Comparison of ENCODE assay signal across 26 mouse cellular contexts in genomic region chr16:44176511-44176910, GRCm38 (mm10). TPM values are rescaled to one million over a fixed set of nuclear protein-coding genes. Genes with fewer than 3 reads are reported as not detected.
DNase-seq lines count a peak whose midpoint lies in the region; ATAC-seq and TF ChIP-seq lines count a peak whose summit lies in the region.
"Had no signal": no experiment of that assay in that cellular context is flagged by ENCODE, and none has a peak within 500 bp of the region (broad histone marks: within the 10 kb centered on the region; RNA-seq: fewer than 3 reads in every experiment).

No protein-coding gene starts in this region.

- intact Hi-C loops in heart, postnatal 36 days (cut with DNase I) = no loop called here

- no peaks in the 10 kb centered on the region for H3K9me3 ChIP-seq in heart, embryonic 10.5 days
- H3K9me3 ChIP-seq in liver, embryonic 13.5 days (replicated peaks) = no peaks in the 10 kb centered on the region
- H3K9me3 ChIP-seq in liver, embryonic 14.5 days (ENCODE audit: control insufficient read depth, low read length) = no peaks in the 10 kb centered on the region
- no peaks in the 10 kb centered on the region for H3K9me3 ChIP-seq in forebrain, embryonic 15.5 days
- H3K9me3 ChIP-seq: embryonic facial prominence, embryonic 12.5 days; embryonic facial prominence, embryonic 15.5 days; forebrain, embryonic 10.5 days; forebrain, embryonic 13.5 days; hindbrain, embryonic 10.5 days had no signal

- H3K4me3 ChIP-seq in heart, embryonic 10.5 days = no peak overlapping the region
- H3K4me3 ChIP-seq in liver, embryonic 13.5 days (replicated peaks) = no peak overlapping the region
- H3K4me3 ChIP-seq in liver, embryonic 14.5 days (ENCODE audit: insufficient read depth in 1 of 2, low read depth in 2 of 2, low read length in 2 of 2) = no peak overlapping the region
- H3K4me3 ChIP-seq in forebrain, embryonic 15.5 days = no peak overlapping the region
- H3K4me3 ChIP-seq: embryonic facial prominence, embryonic 12.5 days; embryonic facial prominence, embryonic 15.5 days; forebrain, embryonic 10.5 days; forebrain, embryonic 13.5 days; gastrocnemius, adult 2 months; hindbrain, embryonic 10.5 days had no signal

- WGBS in heart, embryonic 10.5 days = 86% methylated on average over 2 of the region's 2 CpGs
- 47% methylated on average over 2 of the region's 2 CpGs for WGBS in liver, embryonic 13.5 days (ENCODE audit: insufficient replicate concordance)
- 43% methylated on average over 2 of the region's 2 CpGs for WGBS in liver, embryonic 14.5 days (ENCODE audit: insufficient replicate concordance)
- WGBS in forebrain, embryonic 15.5 days = 99% methylated on average over 2 of the region's 2 CpGs

- no peak for TF ChIP-seq CTCF in liver, embryonic 14.5 days (IDR thresholded peaks at IDR 0.05; ENCODE audit: low read depth)

- peak overlapping the region; percentile 84 for H3K4me2 ChIP-seq in liver, embryonic 13.5 days
- H3K4me2 ChIP-seq in liver, embryonic 14.5 days (ENCODE audit: low read depth) = peak overlapping the region; percentile 51
- no peak overlapping the region for H3K4me2 ChIP-seq in forebrain, embryonic 15.5 days (replicated peaks)
- H3K4me2 ChIP-seq: embryonic facial prominence, embryonic 12.5 days; embryonic facial prominence, embryonic 15.5 days; forebrain, embryonic 13.5 days; heart, embryonic 11.5 days; hindbrain, embryonic 14.5 days had no signal

- H3K27me3 ChIP-seq in heart, embryonic 10.5 days (ENCODE audit: insufficient read depth, poor library complexity, severe bottlenecking) = no peaks in the 10 kb centered on the region
- H3K27me3 ChIP-seq in liver, embryonic 13.5 days = no peaks in the 10 kb centered on the region
- H3K27me3 ChIP-seq in liver, embryonic 14.5 days (ENCODE audit: control insufficient read depth, insufficient read depth, low read length) = no peaks in the 10 kb centered on the region
- H3K27me3 ChIP-seq in forebrain, embryonic 15.5 days = no peaks in the 10 kb centered on the region
- H3K27me3 ChIP-seq: embryonic facial prominence, embryonic 12.5 days; embryonic facial prominence, embryonic 15.5 days; forebrain, embryonic 13.5 days had no signal

- H3K9ac ChIP-seq in liver, embryonic 13.5 days = no peak overlapping the region
- H3K9ac ChIP-seq in liver, embryonic 14.5 days (replicated peaks) = no peak overlapping the region; the same call in 1 of the 2 replicates
- no peak overlapping the region for H3K9ac ChIP-seq in forebrain, embryonic 15.5 days (replicated peaks)
- H3K9ac ChIP-seq: embryonic facial prominence, embryonic 12.5 days; embryonic facial prominence, embryonic 15.5 days; forebrain, embryonic 13.5 days; forebrain, postnatal 0 days; hindbrain, embryonic 14.5 days had no signal

- peaks cover 4% of the 10 kb centered on the region; the same call in 1 of the 2 replicates for H3K36me3 ChIP-seq in heart, embryonic 10.5 days
- H3K36me3 ChIP-seq in liver, embryonic 13.5 days = peaks cover 14% of the 10 kb centered on the region
- H3K36me3 ChIP-seq in liver, embryonic 14.5 days (replicated peaks; ENCODE audit: control insufficient read depth, insufficient read depth, low read depth) = peaks cover 3% of the 10 kb centered on the region; the same call in 1 of the 2 replicates
- no peaks in the 10 kb centered on the region for H3K36me3 ChIP-seq in forebrain, embryonic 15.5 days
- H3K36me3 ChIP-seq: embryonic facial prominence, embryonic 12.5 days; embryonic facial prominence, embryonic 15.5 days had no signal

- peaks cover 21% of the 10 kb centered on the region for H3K4me1 ChIP-seq in heart, embryonic 10.5 days
- H3K4me1 ChIP-seq in liver, embryonic 13.5 days (replicated peaks) = peaks cover 58% of the 10 kb centered on the region
- H3K4me1 ChIP-seq in liver, embryonic 14.5 days (replicated peaks; ENCODE audit: control insufficient read depth in 2 of 2, insufficient read depth in 2 of 2, low read length in 1 of 2) = peaks cover 37 to 45% of the 10 kb centered on the region in 2 experiments
- H3K4me1 ChIP-seq in forebrain, embryonic 15.5 days = peaks cover 19% of the 10 kb centered on the region

- no peak for TF ChIP-seq EP300 in liver, embryonic 14.5 days (IDR thresholded peaks at IDR 0.05; ENCODE audit: low read depth)

- DNase-seq in heart, embryonic 10.5 days (ENCODE audit: low spot score) = peak; percentile 68
- DNase-seq in heart, postnatal 36 days = no peak
- no peak for DNase-seq in liver, embryonic 13.5 days
- no peak for DNase-seq in liver, embryonic 14.5 days (ENCODE audit: low read depth in 3 of 3, low spot score in 3 of 3)
- no peak for DNase-seq in ovary, postnatal 36 days (ENCODE audit: low spot score)
- DNase-seq: adrenal gland, adult 2 months; adrenal gland, postnatal 14 days; cerebellum, adult 11 months; cerebellum, adult 2 months; cerebellum, adult 9-11 months; cerebellum, postnatal 25 days; forebrain, postnatal 0 days; gastrocnemius, adult 2 months; gastrocnemius, postnatal 14 days; heart, adult 18-20 months had no signal

- H3K27ac ChIP-seq in heart, embryonic 10.5 days = no peak overlapping the region
- H3K27ac ChIP-seq in liver, embryonic 13.5 days = peak overlapping the region; percentile 93
- peak overlapping the region; percentile 56; the same call in 1 of the 2 replicates for H3K27ac ChIP-seq in liver, embryonic 14.5 days
- no peak overlapping the region for H3K27ac ChIP-seq in forebrain, embryonic 15.5 days (replicated peaks)
- H3K27ac ChIP-seq: embryonic facial prominence, embryonic 12.5 days; embryonic facial prominence, embryonic 15.5 days; forebrain, embryonic 10.5 days; forebrain, embryonic 13.5 days; gastrocnemius, adult 2 months; hindbrain, embryonic 10.5 days; hindbrain, embryonic 14.5 days; hindbrain, postnatal 0 days had no signal

- ATAC-seq in liver, embryonic 13.5 days (ENCODE audit: low read depth) = no peak
- no peak for ATAC-seq in liver, embryonic 14.5 days (ENCODE audit: insufficient read depth)
- no peak for ATAC-seq in forebrain, embryonic 15.5 days (replicated peaks)
- ATAC-seq: CD4-positive, CD25-positive, alpha-beta regulatory T cell, adult 4 months; forebrain, embryonic 13.5 days; forebrain, postnatal 0 days; hindbrain, postnatal 0 days; inflammation-experienced regulatory T-cells, adult 6 months had no signal

RNA-seq across cellular contexts. Expression of gene Usf3, which starts 3.5 kb away (rescaled TPM):
- polyA plus RNA-seq in heart, embryonic 10.5 days (2016; fragmentation: Nextera tagmentation; extraction: Ambion mirVana) = 2.4 and 2.8 TPM in 2 replicates
- total RNA-seq in heart, postnatal 36 days (2021) = 10 to 100 TPM; 16.4 to 18.8 TPM
- 1.7 and 1.9 TPM in 2 replicates for polyA plus RNA-seq in liver, embryonic 13.5 days (2015; fragmentation: Nextera tagmentation; extraction: Ambion mirVana)
- 3.7 and 3.9 TPM in 2 replicates for polyA plus RNA-seq in liver, embryonic 14.5 days (2012; rRNA removed)
- polyA plus RNA-seq in liver, embryonic 14.5 days (2014; fragmentation: Nextera tagmentation; extraction: Ambion mirVana) = 2.7 and 3.1 TPM in 2 replicates
- polyA plus RNA-seq in forebrain, embryonic 15.5 days (2015; fragmentation: Nextera tagmentation; extraction: Ambion mirVana) = 3.5 and 3.7 TPM in 2 replicates

RNA-seq across cellular contexts. Expression of gene Naa50, which starts 36.9 kb away (rescaled TPM):
- 101 and 126 TPM in 2 replicates for polyA plus RNA-seq in heart, embryonic 10.5 days (2016; fragmentation: Nextera tagmentation; extraction: Ambion mirVana)
- total RNA-seq in heart, postnatal 36 days (2021) = 10 to 100 TPM; 53.8 to 59.1 TPM
- 98.5 and 121 TPM in 2 replicates for polyA plus RNA-seq in liver, embryonic 13.5 days (2015; fragmentation: Nextera tagmentation; extraction: Ambion mirVana)
- polyA plus RNA-seq in liver, embryonic 14.5 days (2012; rRNA removed) = 11.3 and 19.1 TPM in 2 replicates
- 39.0 and 40.6 TPM in 2 replicates for polyA plus RNA-seq in liver, embryonic 14.5 days (2014; fragmentation: Nextera tagmentation; extraction: Ambion mirVana)
- polyA plus RNA-seq in forebrain, embryonic 15.5 days (2015; fragmentation: Nextera tagmentation; extraction: Ambion mirVana) = 82.1 and 84.7 TPM in 2 replicates

RNA-seq across cellular contexts. Expression of gene Atp6v1a, which starts 37.0 kb away (rescaled TPM):
- 38.1 and 39.2 TPM in 2 replicates for polyA plus RNA-seq in heart, embryonic 10.5 days (2016; fragmentation: Nextera tagmentation; extraction: Ambion mirVana)
- total RNA-seq in heart, postnatal 36 days (2021) = 10 to 100 TPM; 27.5 to 27.6 TPM
- 24.1 and 30.0 TPM in 2 replicates for polyA plus RNA-seq in liver, embryonic 13.5 days (2015; fragmentation: Nextera tagmentation; extraction: Ambion mirVana)
- 8.6 and 11.9 TPM in 2 replicates for polyA plus RNA-seq in liver, embryonic 14.5 days (2012; rRNA removed)
- 28.1 and 28.8 TPM in 2 replicates for polyA plus RNA-seq in liver, embryonic 14.5 days (2014; fragmentation: Nextera tagmentation; extraction: Ambion mirVana)
- 91.2 and 107 TPM in 2 replicates for polyA plus RNA-seq in forebrain, embryonic 15.5 days (2015; fragmentation: Nextera tagmentation; extraction: Ambion mirVana)

Comparison
In these comparisons a context has a peak if more than half of its experiments do, and no peak if none do; other contexts are left out.
1. H3K27ac ChIP-seq: peak in liver, embryonic 13.5 days (single experiment) and liver, embryonic 14.5 days (single experiment); none in heart, embryonic 10.5 days (single experiment) and forebrain, embryonic 15.5 days (single experiment).